Mouse (Mus musculus) erythroid progenitor cell, adult 5-6 weeks (primary cell): Measurements from ENCODE around the gene Amot. TPM values are rescaled to one million over a fixed set of nuclear protein-coding genes. Genes with fewer than 3 reads are reported as not detected.

Source experiments
- ATAC-seq: replicated peaks from 2 replicates; pipeline ENCODE4 v1.8.0; 2016; ENCODE audit warnings: moderate number of reproducible peaks, mild to moderate bottlenecking, moderate TSS enrichment, inconsistent platforms; ENCODE audit not compliant: poor library complexity, low FRiP score, severe bottlenecking
- total RNA-seq, 2 experiments: library from RNA; stranded (forward) in 1 of 2; stranded (reverse) in 1 of 2; fragments of 150-400 nt in 1 of 2; fragments of 186-747, 209-891 nt in 1 of 2; gene quantifications; 2 replicates each; pipeline versions ENCODE4 v1.2.3 to v1.2.4; 2015 to 2017; ENCODE audit warnings: low replicate concordance in 2 of 2

Amot gene
- total RNA-seq, 2 experiments from 2014 or later, result 5.9 TPM; not detected in 1

DNA sequence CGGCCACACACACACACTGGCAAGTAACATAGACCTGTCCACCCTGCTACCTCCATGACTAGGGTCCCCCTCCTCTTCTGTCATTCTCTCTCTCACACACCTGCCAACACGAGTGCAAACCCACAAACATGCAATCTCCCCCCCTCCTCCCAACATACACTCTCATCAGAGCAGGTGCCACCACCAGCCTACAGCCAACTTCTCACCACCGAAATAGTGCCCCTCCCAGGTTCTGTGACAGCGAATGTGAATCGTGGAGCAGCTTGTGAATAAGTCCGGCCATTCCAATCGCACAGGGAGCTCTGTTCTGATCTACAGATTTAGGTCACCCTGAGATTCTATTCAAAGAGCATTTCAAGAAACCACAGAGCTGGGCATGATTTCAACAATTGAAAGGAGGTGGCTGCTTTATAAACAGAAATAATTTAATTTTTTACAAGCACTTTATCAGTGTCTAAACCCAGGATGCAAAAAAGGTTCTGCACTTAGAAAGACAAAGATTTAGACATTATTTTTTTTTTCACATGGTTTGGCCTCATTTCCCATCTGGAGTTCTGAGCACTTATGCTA is 21.4 kb downstream of the Amot start:
- ATAC-seq, result no peak

DNA sequence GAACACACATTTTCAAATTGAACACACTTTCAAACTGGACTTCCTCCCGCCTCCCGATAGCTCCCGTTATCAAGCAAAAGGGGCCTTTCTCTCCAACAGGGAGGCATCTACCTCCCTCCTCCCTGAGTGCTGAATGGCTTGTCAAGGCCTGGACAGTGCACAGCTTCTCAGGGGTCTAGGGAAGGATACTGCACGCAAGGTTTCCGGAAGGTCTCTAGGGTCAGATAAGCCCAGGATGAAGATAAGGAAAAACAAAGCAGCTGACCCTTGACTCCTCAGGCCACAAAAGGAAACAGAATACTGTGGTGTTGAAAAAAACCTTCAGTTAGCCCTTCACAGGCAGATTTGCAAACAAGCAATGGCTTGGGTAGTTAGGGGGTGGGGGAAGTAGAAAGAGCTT is 22.6 kb downstream of the Amot start:
- ATAC-seq, result no peak

DNA sequence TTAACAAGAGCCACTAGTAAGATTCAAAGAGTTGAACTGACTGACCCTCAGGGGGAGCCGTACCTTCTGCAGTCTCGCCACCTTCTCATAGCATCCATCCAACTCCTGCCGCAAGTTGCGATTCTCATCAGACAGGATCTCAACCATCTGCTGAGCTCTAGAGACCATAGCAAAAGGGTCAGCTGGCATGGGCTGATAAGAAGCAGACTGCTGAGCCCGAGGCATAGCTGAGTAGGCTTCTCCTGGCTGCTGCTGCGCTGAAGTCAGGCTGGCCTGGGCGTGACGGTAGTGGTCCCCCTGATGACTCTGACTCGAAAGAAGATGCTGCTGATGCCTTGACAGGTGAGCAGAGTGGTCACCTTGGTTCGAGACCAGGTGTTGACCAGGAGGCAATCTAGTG is 25.0 kb downstream of the Amot start:
- ATAC-seq, result no peak

DNA sequence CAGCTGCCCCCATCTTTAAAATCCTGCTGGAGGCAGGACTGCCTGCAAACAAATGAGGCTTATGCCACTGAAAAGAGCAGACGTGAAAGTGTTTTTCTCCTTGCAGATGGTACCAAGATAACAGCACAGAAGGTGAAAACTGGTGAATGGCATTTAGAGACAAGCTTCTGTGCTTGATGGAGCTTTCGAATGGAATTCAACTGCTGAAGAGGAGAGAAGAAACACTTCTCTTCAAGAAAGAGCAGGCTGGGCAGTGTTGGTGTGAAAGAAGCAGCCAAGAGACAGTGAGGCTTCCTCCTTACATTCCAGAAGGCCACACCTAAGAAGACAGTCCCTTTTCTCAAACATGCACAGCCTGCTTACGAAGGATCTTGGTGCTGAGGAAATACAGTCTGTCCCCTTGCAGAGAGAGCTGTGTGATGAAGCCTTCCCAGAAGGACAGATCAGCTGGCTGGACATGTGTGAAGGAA is 27.2 kb downstream of the Amot start:
- no peak for ATAC-seq

DNA sequence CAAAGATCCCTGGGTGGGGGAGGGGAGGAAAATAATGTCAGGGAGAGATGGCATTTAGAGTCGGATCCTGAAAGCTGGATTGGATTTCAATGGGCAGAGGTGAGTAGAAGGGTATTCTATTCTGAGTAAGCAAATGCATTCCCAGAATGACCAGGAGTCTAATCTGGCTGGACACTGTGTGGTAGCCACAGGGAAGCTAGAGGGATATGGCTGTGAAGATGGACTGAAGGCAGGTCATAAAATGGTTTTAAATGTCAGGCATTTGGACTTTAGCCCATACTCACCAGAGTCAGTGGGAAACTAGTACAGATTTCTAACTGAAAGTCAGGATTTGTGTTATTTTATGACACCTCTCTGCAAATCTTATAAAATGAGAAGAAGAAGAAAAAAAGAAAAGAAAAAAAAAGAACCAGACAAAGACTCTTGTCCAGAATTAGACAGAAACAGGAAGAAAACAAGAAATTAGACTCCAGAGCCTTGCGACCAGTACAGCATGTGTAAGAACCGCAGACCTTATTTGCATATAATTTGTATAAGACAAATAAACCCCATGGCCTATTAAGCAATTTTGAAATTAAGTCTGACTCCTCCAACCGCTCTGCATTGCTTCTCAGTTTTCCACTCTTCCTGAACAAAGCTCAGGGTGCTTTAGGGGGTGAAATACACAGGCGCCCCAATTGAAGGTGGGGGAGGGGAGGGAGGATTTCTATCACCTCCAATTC is 27.8 kb downstream of the Amot start:
- ATAC-seq, result no peak

DNA sequence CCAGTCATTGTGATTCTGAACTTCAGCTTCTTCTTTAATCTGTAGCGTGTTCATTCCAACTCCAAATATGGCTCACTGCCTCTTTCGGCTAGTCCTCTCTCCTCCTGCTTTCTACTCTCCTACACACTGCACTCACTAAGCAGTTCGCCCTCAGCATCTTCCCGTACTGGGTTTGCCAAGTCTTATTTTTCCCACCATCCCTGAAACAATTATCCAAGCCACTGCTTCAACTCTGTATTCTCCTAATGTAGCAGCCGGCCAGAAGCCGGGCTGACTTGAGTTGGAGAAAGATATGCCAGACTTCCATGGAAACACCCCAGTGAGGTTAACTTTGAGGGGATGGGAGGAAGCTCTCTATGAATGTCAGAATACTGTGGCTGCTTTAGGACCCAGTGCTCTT is 36.7 kb downstream of the Amot start:
- ATAC-seq, result no peak

DNA sequence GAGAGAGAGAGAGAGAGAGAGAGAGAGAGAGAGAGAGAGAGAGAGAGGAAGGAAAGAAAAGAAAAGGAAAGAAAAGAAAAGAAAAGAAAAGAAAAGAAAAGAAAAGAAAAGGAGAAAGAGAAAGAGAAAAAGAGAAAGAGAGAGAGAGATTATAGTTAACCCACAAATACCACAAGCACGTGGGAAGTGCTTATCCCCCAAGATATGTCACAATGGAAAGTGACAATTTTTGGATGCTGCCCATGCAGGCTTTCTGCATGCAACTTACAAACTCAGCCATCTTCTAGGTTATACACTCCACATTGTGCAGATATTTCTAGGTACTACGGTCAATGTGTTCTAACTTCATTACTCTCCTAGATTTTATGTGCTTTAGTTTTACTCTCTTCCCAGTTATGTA is 41.5 kb downstream of the Amot start:
- ATAC-seq, result no peak

DNA sequence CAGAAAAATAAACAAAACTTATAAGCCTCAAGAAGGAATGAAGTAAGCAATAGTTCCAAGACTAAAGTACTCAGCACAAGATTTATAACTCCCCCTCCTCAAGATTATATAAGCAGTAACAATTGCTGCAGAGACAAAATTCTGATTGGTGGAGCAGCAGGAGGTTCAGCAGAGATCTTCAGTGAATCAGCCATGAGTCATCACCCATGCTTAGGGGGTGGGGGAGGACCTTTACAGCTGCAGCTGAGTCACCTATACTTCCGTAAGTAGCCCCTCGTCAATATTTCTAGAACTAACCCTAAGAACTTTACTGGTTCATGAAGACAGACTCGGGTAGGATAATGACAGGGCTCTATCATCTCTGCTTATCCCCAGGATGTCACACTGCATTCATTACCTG is 43.6 kb downstream of the Amot start:
- ATAC-seq, result no peak

DNA sequence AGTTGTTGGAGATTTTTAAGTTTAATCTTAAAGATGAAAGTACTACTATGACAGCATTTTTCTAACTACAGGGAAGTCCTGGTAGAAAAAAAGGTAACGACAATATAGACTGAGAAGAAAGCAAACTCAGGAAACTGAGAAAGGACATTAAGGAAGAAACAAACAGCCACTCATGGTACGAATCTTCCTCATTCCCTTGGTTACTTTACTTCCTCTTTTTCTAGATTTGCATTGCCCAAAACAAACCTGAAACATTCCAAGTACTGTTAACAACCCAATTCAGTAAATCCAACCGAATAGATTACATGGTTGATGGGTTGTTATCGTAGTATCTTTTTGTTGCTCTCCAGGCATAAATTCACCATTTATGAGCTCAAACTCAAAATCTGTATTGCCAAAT is 48.7 kb downstream of the Amot start:
- no peak for ATAC-seq

DNA sequence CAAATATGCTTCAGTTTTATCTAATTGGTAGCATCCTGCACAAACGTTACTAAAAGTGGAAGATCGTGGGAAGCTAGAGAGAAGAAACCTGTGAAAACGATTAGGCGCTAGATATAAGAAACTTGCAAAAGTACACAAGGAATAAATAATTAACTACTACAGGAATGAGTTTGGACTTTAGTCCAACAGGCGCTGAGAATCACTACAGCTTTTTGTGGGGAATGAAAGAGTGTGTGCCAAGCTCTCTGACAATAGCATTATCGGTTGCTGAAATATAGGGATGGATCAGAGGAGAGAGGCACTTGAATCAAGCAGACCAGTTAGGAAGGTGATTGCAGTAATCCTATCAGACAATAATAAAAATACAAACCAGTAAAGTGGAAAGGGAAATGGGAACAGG is 49.4 kb downstream of the Amot start:
- no peak for ATAC-seq

DNA sequence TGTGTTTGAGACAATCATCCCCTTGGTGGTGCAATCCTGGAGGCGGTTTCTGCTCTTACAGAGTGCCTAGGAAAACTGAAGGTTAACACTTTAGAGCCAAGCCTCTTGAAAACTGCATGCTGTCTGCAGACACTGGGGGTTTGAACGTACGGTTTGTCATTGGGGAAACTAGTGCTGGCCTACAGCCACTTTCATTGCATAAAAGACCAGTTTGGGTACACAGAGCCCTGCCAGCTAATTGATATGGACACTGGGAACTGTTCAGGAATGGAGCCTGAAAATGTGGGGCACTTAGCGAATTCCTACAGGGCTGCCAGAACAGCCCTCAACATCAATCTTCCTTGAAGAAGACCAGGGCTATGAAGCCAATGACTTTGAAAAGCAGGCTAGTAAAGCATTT is 50.2 kb downstream of the Amot start:
- ATAC-seq, result no peak

DNA sequence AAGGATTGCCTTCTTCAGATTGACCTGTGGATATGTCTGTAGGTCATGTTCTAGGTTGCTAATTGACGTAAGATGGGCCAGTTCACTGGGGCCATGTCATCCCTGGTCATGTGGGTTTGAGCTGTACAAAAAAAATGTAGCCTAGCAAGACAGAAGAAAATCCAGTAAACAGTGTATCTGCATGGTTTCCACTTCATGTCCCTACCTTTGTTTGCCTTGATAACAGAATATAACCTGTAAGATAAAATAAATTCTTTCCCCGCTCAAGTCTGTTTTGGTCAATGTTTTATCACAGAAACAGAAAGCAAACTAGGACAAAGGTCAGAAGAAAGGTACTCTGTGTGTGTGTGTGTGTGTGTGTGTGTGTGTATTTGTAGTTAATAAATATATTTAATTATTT is 63.5 kb downstream of the Amot start:
- no peak for ATAC-seq

DNA sequence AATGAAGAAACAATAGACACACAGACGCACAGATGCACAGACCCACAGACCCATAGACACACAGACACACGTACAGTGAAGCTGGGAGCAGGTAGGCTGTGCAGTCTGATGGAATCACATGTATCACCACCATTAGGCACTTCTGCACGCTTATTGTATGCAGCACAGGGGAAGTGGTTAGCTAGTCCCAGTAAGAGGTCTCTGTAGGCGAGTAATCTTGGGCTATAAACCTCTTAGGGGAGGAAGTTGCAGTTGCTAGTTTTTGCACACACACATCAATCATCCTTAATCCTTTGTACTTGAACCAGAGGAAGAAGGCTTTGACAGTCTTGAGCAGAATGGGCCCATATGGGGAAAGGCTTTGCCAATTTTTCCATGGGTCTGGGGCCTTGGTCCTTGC is 71.3 kb downstream of the Amot start:
- no peak for ATAC-seq

DNA sequence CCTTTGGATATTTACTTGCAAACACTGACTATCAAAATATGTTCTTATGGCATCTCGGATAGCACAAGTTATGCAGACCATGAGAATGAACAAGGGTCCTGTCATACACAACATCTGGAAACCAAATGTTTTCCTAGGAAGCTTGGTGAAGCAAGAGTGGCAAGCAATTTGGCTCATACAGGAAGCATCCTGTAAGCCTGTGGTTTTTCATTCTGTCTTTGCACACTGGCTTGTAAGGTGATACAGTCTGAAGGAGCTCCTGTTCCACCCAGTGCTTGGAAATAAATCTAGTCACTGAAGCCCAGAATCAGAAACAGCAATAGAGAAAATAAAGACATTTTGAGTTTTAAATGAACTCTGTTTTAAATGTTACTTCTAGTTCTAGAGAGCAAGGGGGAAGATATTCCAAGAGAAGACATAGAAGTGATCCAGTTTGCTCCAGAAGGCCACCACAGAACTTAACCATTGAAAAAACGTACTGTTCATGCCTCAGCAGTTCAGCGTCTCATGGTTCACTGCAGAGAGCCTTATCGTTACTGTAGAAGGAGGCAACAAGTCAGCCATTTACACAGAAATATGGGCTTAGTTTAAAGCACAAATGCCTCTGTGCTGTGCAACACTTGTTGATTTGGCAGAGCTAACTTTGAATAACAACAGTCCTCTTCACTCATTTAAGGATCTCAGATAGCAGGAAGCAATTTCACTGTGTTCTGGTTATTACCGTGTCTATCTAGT is 74.0 kb downstream of the Amot start:
- ATAC-seq, result no peak

DNA sequence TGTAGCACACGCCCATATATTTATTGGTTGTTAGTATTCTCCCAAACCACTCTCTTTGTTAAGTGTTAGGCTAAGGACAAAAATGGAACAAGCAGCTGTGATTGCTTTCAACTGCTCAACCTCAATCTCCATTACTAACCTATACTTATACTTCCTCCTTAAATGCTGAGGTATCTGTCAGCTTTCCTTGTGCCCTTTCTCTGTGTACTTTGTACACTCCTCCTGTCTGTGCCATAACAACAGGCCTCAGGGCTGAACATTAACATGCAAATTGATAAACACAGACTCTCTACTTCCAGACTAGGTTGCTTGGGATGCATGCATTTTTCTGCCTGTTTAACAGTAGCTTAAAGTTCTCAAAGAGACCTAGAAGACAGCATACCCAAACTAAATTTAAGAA is 76.2 kb downstream of the Amot start:
- no peak for ATAC-seq

DNA sequence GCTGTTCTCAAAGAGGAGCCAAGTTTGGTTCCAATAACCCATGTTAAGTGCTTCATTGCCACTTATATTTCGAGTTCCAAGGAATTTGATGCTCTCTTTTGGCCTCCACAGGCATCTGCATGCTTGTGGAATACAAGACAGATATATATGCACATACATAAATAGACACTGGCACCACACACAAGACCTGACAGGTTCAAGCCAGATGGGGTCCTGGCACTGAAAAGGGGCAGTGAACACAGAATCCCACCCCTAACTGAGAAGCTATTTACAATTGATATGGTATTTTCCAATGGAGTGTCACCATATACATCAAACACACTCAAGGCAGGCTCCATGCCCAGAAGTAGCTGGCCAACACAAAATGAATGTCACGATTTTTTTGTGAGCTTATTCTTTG is 81.0 kb downstream of the Amot start:
- no peak for ATAC-seq

DNA sequence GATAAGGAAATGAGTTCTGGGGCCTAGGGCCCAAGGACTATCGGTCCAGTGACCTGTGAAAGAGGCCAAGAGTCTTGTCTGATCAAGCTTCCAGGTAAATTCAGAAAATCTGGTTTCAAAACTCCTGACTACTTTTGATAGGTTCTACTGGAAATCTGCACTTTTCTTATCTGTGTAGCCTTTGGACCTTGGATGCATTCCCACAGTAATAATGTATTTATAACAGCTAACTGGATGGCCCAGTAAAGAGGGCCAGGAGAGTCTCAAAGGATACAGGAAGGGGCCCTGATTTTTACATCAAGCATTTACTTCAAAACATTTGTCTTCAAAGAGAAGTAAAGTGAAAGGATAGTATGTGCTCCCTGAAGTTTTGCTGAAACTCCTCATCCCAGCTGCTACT is 90.7 kb downstream of the Amot start:
- no peak for ATAC-seq

DNA sequence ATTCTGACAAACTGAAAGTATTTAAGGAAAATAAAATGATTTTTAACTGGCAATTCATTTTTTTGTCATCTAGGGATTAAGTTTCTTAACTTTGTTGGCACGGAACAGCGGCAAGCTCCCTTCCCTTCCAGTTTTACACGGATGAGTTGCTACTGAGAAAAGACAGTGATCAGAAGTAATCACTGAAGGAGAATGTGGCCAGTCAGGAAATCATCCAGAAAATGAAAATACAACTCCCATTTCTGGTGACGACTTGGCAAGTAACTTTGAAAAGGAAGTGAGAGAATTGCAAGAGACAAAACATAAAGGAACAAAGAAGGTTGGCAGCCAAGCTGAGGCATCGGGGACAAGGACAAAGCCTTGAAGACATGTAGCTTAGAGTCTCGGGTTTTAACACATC is 93.6 kb downstream of the Amot start:
- ATAC-seq, result no peak

DNA sequence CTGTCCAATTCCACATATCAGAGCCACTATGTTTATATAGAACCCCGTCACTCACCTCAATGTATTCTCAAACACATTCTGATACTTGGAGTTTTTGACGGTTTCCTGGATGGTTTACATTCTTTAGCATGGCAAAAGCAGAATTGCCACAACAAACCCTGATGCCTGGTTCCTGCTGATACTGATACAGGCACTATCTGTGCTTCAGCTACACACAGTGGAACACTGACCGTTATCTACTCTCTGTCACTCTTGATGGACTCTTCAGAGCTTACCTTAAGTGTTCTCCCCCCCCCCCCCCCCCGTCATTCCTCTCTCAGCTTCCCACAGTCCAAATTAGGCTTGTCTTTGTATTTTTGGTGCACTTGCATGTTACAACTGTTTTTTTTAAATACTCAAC is 98.9 kb downstream of the Amot start:
- no peak for ATAC-seq

DNA sequence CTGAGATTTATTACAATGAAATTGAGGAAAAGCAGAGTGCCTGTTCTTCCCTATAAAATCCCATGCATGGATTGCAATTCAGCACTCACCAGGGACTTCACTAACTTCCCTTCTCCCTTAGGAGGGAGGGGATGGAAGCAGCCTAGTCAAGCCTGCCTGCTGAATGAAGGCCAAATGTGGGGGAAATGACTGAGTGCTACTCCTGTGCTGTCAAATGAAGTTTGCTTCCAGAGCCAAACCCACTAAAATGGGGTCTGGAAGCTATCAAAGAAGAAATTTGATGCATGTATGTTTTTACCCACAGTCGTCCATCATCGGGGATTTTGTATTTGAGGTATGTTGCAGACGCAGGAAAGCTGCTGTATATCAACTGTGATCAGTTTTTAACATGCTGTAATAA is 103.1 kb downstream of the Amot start:
- ATAC-seq, result no peak

DNA sequence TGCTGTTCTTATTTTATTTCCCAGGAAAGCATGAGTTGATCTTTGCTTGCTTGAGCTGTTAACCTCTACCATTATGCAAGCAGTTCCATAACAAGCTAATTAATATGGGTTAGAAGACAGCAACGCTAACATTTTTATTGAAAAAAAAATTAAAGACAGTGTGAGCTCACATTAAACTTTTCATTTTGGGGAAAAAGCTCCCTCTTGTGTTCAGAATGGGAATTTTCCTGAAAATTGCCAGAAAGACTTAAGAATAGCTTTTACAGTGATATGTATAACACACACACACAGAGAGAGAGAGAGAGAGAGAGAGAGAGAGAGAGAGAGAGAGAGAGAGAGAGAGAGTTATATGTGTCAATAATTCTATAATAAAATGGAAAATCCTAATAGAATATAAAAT is 105.7 kb downstream of the Amot start:
- no peak for ATAC-seq
